Mouse (Mus musculus): ENCODE results near the gene Olfr350.

Olfr350 gene

GRCm38 (mm10) chr2:36846010-36846409, at the start of gene Olfr350:
TSS of gene Olfr350 (plus strand) at chr2:36846310.
- no peak for DNase-seq (ENCODE audit: low read depth)

GRCm38 (mm10) chr2:36816932-36817331, 29.2 kb upstream of the Olfr350 start, which contains the start of gene Olfr3:
TSS of gene Olfr3 (minus strand) at chr2:36817032.
- no peak for DNase-seq (ENCODE audit: low read depth)

GRCm38 (mm10) chr2:36862560-36862959, 16.4 kb downstream of the Olfr350 start, which contains the start of gene Olfr351:
TSS of gene Olfr351 (minus strand) at chr2:36862660.
- DNase-seq (ENCODE audit: low read depth), result no peak

GRCm38 (mm10) chr2:36868160-36868559, 22.1 kb downstream of the Olfr350 start, which contains the start of gene Olfr352:
TSS of gene Olfr352 (plus strand) at chr2:36868460.
- DNase-seq (ENCODE audit: low read depth), result no peak

- DNase-seq (ENCODE audit: low read depth), result no peak
Observed at GRCm38 (mm10) chr2:36892836-36893235, 46.7 kb downstream of the Olfr350 start, which contains the start of gene Olfr353. TSS of gene Olfr353 (minus strand) at chr2:36892936.

- DNase-seq (ENCODE audit: low read depth), result no peak
Observed at GRCm38 (mm10) chr2:36897114-36897513, 51.0 kb downstream of the Olfr350 start.

All from NIH3T3 (cell line).